Mouse (Mus musculus) heart, adult 11 months (tissue): ENCODE measurements around the gene Tcl1.
"Not testable (repeated sequence)": the region's sequence is repeated elsewhere in the genome, so short reads cannot be mapped to it uniquely, and the experiment has no call there.

Source experiments
- DNase-seq: peaks from one replicate; pipeline ENCODE4 v3.0.0; 2022

The Tcl1 gene

GRCm38 (mm10) chr12:105176044-105176443, 46.5 kb downstream of the Tcl1 start, which contains the start of gene Tcl1b5:
Gene Tcl1b5 (plus strand): TSS chr12:105176344.
- DNase-seq: not testable (repeated sequence)

- DNase-seq: not testable (repeated sequence)
These were observed 48.3 kb downstream of the Tcl1 start for GRCm38 (mm10) chr12:105174318-105174717.

GRCm38 (mm10) chr12:105173366-105173765, 49.2 kb downstream of the Tcl1 start:
- no peak for DNase-seq
